Mouse (Mus musculus): Measurements from ENCODE around the gene Slc9a1. TPM values are rescaled to one million over a fixed set of nuclear protein-coding genes. Genes with fewer than 3 reads are reported as not detected.

The Slc9a1 gene
- total and polyA plus RNA-seq, 3 experiments: 7.3 to 44.6 (median 27.3) TPM

DNA sequence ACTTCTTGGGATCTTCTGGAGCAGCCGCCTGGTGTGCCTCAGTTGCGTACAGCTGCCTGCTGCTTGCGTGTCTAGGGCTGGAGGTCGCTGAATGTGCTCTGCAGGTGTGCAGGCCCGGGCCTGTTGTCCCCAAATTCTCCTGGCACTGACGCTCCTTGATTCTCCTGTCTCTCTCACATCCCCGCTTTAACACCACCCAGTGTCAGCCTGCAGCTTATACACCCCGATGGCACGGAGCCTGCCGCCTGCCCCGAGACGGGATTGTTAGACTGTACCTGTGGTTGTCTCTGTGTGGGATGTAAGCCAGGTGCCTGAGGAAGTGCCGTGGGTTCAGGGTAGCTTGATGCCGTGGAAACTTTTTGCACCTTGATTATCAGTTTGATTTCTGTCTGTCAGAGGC lies 41.5 kb downstream of the Slc9a1 start:
- ATAC-seq (ENCODE audit: extremely low read depth, insufficient number of reproducible peaks, low FRiP score, poor library complexity, severe bottlenecking) (no peak), DNase-seq (ENCODE audit: low spot score) (no peak)
- Histone ChIP-seq H3K9me3 (replicated peaks) (no peaks in the 10 kb centered on the region), H3K4me1 (ENCODE audit: insufficient read depth, low read depth, low read length) (peaks cover 63% of the 10 kb centered on the region), H3K36me3 (replicated peaks) (peaks cover 94% of the 10 kb centered on the region), H3K27me3 (ENCODE audit: insufficient read depth, low read length) (no peaks in the 10 kb centered on the region; the same call in 1 of the 2 replicates), H3K4me3 (ENCODE audit: low read depth, low read length) (no peak overlapping the region)
- TF ChIP-seq POLR2AphosphoS5 (IDR thresholded peaks at IDR 0.05; ENCODE audit: insufficient replicate concordance, low read depth, low read length) (no peak), GATA1 (IDR thresholded peaks at IDR 0.05; ENCODE audit: borderline replicate concordance, low read length) (no peak), GATA2 (IDR thresholded peaks at IDR 0.05; ENCODE audit: borderline replicate concordance, low read depth, low read length) (no peak), CTCF (IDR thresholded peaks at IDR 0.05; ENCODE audit: low read depth, low read length) (no peak), TAL1 (conservative IDR thresholded peaks at IDR 0.05; ENCODE audit: low read depth, low read length) (no peak)

- no peak for TF ChIP-seq GATA1 (IDR thresholded peaks at IDR 0.05; ENCODE audit: borderline replicate concordance, low read length)
- TF ChIP-seq CTCF (IDR thresholded peaks at IDR 0.05; ENCODE audit: low read depth, low read length): no peak
- TF ChIP-seq TAL1 (conservative IDR thresholded peaks at IDR 0.05; ENCODE audit: low read depth, low read length): no peak
- no peak for TF ChIP-seq GATA2 (IDR thresholded peaks at IDR 0.05; ENCODE audit: borderline replicate concordance, low read depth, low read length)
- TF ChIP-seq POLR2AphosphoS5 (IDR thresholded peaks at IDR 0.05; ENCODE audit: insufficient replicate concordance, low read depth, low read length): no peak
- no peak for DNase-seq (ENCODE audit: low spot score)
- Histone ChIP-seq H3K4me3 (ENCODE audit: low read depth, low read length) (peak overlapping the region; percentile 33), H3K4me1 (ENCODE audit: insufficient read depth, low read depth, low read length) (peaks cover 54% of the 10 kb centered on the region), H3K9me3 (replicated peaks) (no peaks in the 10 kb centered on the region), H3K27me3 (ENCODE audit: insufficient read depth, low read length) (no peaks in the 10 kb centered on the region; the same call in 1 of the 2 replicates), H3K36me3 (replicated peaks) (peaks cover 94% of the 10 kb centered on the region)
- ATAC-seq (ENCODE audit: extremely low read depth, insufficient number of reproducible peaks, low FRiP score, poor library complexity, severe bottlenecking): no peak
Observed at GRCm38 (mm10) chr4:133412096-133412495, 42.6 kb downstream of the Slc9a1 start.

DNA sequence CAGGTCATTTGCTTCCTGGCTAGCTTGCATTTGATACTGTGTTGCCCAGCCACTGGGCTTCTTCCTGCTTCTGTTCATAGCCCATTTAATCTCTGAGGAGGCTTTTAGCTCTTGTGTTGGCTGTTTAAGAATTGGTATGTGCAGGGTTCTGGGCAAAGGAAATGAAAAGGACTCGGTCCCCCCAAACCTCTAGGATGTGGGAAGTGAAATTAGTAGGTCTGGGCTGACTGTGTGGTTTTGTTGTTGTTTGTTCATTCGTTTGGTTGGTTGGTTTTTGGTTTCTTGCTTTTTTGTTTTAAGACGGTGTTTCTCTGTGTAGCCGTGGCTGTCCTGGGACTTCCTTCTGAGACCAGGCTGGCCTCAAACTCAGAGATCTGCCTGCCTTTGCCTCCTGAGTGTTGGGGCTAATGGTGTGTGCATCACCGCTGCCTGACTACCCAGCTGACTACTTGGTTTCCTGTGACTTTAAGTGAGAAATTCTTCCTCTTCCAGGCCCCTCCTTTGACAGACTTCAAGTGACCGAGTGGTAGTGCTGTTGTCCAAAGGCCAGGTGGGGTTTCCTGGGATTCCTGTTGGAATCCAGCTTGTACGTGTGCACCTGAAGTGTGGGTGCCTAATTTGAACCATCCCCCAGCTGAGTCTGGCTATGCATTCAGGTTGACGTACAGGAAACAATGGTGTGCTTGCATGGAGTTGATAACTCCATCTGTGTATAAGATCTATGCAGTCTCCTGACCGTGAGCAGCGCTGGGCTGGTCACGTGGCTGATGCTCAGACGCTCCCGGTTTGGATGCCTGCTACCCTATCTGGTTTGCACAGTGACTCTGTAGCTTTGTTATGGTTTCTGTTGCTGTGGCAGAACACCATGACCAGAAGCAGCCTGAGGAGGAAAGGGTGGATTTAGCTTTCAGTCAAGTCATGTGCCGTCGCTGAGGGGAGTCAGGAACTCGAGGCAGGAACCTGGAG lies 43.4 kb downstream of the Slc9a1 start:
- H3K9me3 ChIP-seq (replicated peaks): no peaks in the 10 kb centered on the region
- peaks cover 47% of the 10 kb centered on the region for H3K4me1 ChIP-seq (ENCODE audit: insufficient read depth, low read depth, low read length)
- ATAC-seq (ENCODE audit: extremely low read depth, insufficient number of reproducible peaks, low FRiP score, poor library complexity, severe bottlenecking) (peak; percentile 96), DNase-seq (ENCODE audit: low spot score) (peak; percentile 71)
- H3K27me3 ChIP-seq (ENCODE audit: insufficient read depth, low read length): no peaks in the 10 kb centered on the region; the same call in 1 of the 2 replicates
- peak overlapping the region; percentile 22; the same call in 1 of the 2 replicates for H3K4me3 ChIP-seq (ENCODE audit: low read depth, low read length)
- TF ChIP-seq TAL1 (conservative IDR thresholded peaks at IDR 0.05; ENCODE audit: low read depth, low read length): peak; percentile 46
- no peak for TF ChIP-seq GATA2 (IDR thresholded peaks at IDR 0.05; ENCODE audit: borderline replicate concordance, low read depth, low read length)
- peaks cover 94% of the 10 kb centered on the region for H3K36me3 ChIP-seq (replicated peaks)

GRCm38 (mm10) chr4:133413617-133414016 lies 44.1 kb downstream of the Slc9a1 start:
- TF ChIP-seq CTCF (IDR thresholded peaks at IDR 0.05; ENCODE audit: low read depth, low read length) (no peak), POLR2AphosphoS5 (IDR thresholded peaks at IDR 0.05; ENCODE audit: insufficient replicate concordance, low read depth, low read length) (no peak), GATA2 (IDR thresholded peaks at IDR 0.05; ENCODE audit: borderline replicate concordance, low read depth, low read length) (no peak), TAL1 (conservative IDR thresholded peaks at IDR 0.05; ENCODE audit: low read depth, low read length) (no peak), GATA1 (IDR thresholded peaks at IDR 0.05; ENCODE audit: borderline replicate concordance, low read length) (no peak)
- ATAC-seq (ENCODE audit: extremely low read depth, insufficient number of reproducible peaks, low FRiP score, poor library complexity, severe bottlenecking) (no peak), DNase-seq (ENCODE audit: low spot score) (no peak)
- H3K27me3 ChIP-seq (ENCODE audit: insufficient read depth, low read length): no peaks in the 10 kb centered on the region; the same call in 1 of the 2 replicates
- H3K4me3 ChIP-seq (ENCODE audit: low read depth, low read length): peak overlapping the region; percentile 22; the same call in 1 of the 2 replicates
- H3K4me1 ChIP-seq (ENCODE audit: insufficient read depth, low read depth, low read length): peaks cover 46% of the 10 kb centered on the region
- no peaks in the 10 kb centered on the region for H3K9me3 ChIP-seq (replicated peaks)
- H3K36me3 ChIP-seq (replicated peaks): peaks cover 95% of the 10 kb centered on the region

DNA sequence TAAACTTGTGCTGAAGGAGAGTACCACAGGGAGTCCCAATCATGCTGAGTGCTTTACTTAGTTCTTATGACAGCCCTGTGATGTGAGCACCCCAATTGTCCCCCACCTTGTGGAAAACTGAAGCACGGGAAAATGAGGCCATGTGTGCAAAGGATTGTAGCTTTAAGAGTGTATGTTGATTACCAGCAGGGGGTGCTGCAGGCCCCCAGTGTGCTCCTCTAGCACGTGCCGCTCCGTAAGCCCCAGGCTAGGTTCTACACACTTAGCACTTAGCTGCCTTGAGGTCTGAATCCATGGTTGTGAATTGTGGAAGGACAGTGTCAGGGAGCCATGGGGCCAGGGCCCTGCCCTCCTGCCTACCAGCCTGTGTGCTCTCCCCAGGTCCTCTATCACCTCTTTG lies 45.4 kb downstream of the Slc9a1 start:
- no peak for DNase-seq (ENCODE audit: low spot score)
- Histone ChIP-seq H3K4me1 (ENCODE audit: insufficient read depth, low read depth, low read length) (peaks cover 57% of the 10 kb centered on the region), H3K4me3 (ENCODE audit: low read depth, low read length) (no peak overlapping the region), H3K36me3 (replicated peaks) (peaks cover 99% of the 10 kb centered on the region), H3K9me3 (replicated peaks) (no peaks in the 10 kb centered on the region), H3K27me3 (ENCODE audit: insufficient read depth, low read length) (no peaks in the 10 kb centered on the region; the same call in 1 of the 2 replicates)
- ATAC-seq (ENCODE audit: extremely low read depth, insufficient number of reproducible peaks, low FRiP score, poor library complexity, severe bottlenecking): no peak
- TF ChIP-seq CTCF (IDR thresholded peaks at IDR 0.05; ENCODE audit: low read depth, low read length) (peak; percentile 49), GATA1 (IDR thresholded peaks at IDR 0.05; ENCODE audit: borderline replicate concordance, low read length) (no peak)

- DNase-seq (ENCODE audit: low spot score) (peak; percentile 58), ATAC-seq (ENCODE audit: extremely low read depth, insufficient number of reproducible peaks, low FRiP score, poor library complexity, severe bottlenecking) (peak; percentile 15; the same call in 1 of the 2 replicates)
- TF ChIP-seq GATA2 (IDR thresholded peaks at IDR 0.05; ENCODE audit: borderline replicate concordance, low read depth, low read length) (no peak), CTCF (IDR thresholded peaks at IDR 0.05; ENCODE audit: low read depth, low read length) (peak; percentile 89)
- peaks cover 35% of the 10 kb centered on the region for H3K4me1 ChIP-seq (ENCODE audit: insufficient read depth, low read depth, low read length)
- no peaks in the 10 kb centered on the region for H3K9me3 ChIP-seq (replicated peaks)
- H3K36me3 ChIP-seq (replicated peaks): peaks cover 95% of the 10 kb centered on the region
- H3K4me3 ChIP-seq (ENCODE audit: low read depth, low read length): no peak overlapping the region
- H3K27me3 ChIP-seq (ENCODE audit: insufficient read depth, low read length): no peaks in the 10 kb centered on the region
Observed at GRCm38 (mm10) chr4:133419312-133420004, 50.0 kb downstream of the Slc9a1 start.

All from G1E (cell line).